Mouse (Mus musculus) MEL (cell line): ENCODE measurements around the gene Dazl. TPM values are rescaled to one million over a fixed set of nuclear protein-coding genes. Genes with fewer than 3 reads are reported as not detected.
A peak's percentile ranks its signal among the peaks of the same experiment; 100 is the strongest.

Source experiments
- DNase-seq: peaks from one replicate; pipeline ENCODE4 v3.0.0; 2011; ENCODE audit warnings: low read depth, low spot score
- H3K27ac ChIP-seq: 2 replicates; pipeline ENCODE4 v1.5.1; 2012; ENCODE audit warnings: low read depth, mild to moderate bottlenecking, control low read depth, low read length, moderate library complexity; ENCODE audit not compliant: control insufficient read depth
- H3K27me3 ChIP-seq, 2 experiments: fragments of 150-350 bp in 1 of 2; sonication (generic) in 1 of 2; 2 replicates each; pipeline ENCODE4 v1.6.1; 2012; ENCODE audit warnings: low read length in 2 of 2, mild to moderate bottlenecking in 2 of 2, improper control_type of control experiment in 1 of 2, moderate library complexity in 1 of 2; ENCODE audit not compliant: insufficient read depth in 2 of 2, control insufficient read depth in 1 of 2
- H3K36me3 ChIP-seq, 2 experiments: 2 replicates each; pipeline ENCODE4 v1.6.1; 2012 to 2014; ENCODE audit warnings: low read length in 2 of 2, improper control_type of control experiment in 1 of 2, inconsistent platforms in 1 of 2, mild to moderate bottlenecking in 1 of 2; ENCODE audit not compliant: insufficient read depth in 2 of 2, control insufficient read depth in 1 of 2
- H3K4me1 ChIP-seq, 2 experiments: fragments of 150-350 bp in 1 of 2; sonication (generic) in 1 of 2; 2 replicates each; pipeline ENCODE4 v1.6.1; 2012; ENCODE audit warnings: low read length in 2 of 2, improper control_type of control experiment in 1 of 2, mild to moderate bottlenecking in 1 of 2; ENCODE audit not compliant: insufficient read depth in 2 of 2, control insufficient read depth in 1 of 2
- H3K4me3 ChIP-seq, 2 experiments: fragments of 150-350 bp in 1 of 2; sonication (generic) in 1 of 2; 2 replicates each; pipeline ENCODE4 v1.5.1; 2012; ENCODE audit warnings: low read depth in 2 of 2, low read length in 2 of 2, mild to moderate bottlenecking in 2 of 2, moderate library complexity in 2 of 2, control low read depth in 1 of 2, improper control_type of control experiment in 1 of 2; ENCODE audit not compliant: control insufficient read depth in 1 of 2, insufficient read depth in 1 of 2
- H3K79me2 ChIP-seq: 2 replicates; pipeline ENCODE4 v1.6.1; 2012; ENCODE audit warnings: mild to moderate bottlenecking, low read length, moderate library complexity; ENCODE audit not compliant: control insufficient read depth, poor library complexity, insufficient read depth
- H3K9ac ChIP-seq: 2 replicates; pipeline ENCODE4 v1.6.1; 2012; ENCODE audit warnings: low read depth, mild to moderate bottlenecking, control low read depth, low read length, moderate library complexity; ENCODE audit not compliant: control insufficient read depth, poor library complexity, severe bottlenecking
- H3K9me3 ChIP-seq: fragments of 150-350 bp; sonication (generic); replicated peaks from 2 replicates; pipeline ENCODE4 v1.6.1; 2012; ENCODE audit warnings: mild to moderate bottlenecking, low read length, improper control_type of control experiment, moderate library complexity; ENCODE audit not compliant: insufficient read depth
- BHLHE40 ChIP-seq: IDR thresholded peaks from 2 replicates; pipeline ENCODE4 v1.6.1; 2012; ENCODE audit warnings: low read depth, mild to moderate bottlenecking, inconsistent platforms, low read length, improper control_type of control experiment, borderline replicate concordance
- CHD1 ChIP-seq: IDR thresholded peaks from 2 replicates; pipeline ENCODE4 v1.6.1; 2012; ENCODE audit warnings: low read depth, mild to moderate bottlenecking, inconsistent platforms, low read length, improper control_type of control experiment
- CHD2 ChIP-seq: IDR thresholded peaks from 2 replicates; pipeline ENCODE4 v1.6.1; 2011; ENCODE audit warnings: low read length, improper control_type of control experiment
- EP300 ChIP-seq, 2 experiments: IDR thresholded peaks; 2 replicates each; pipeline ENCODE4 v1.6.1; 2011; ENCODE audit warnings: improper control_type of control experiment in 2 of 2, low read length in 2 of 2, low read depth in 1 of 2, mild to moderate bottlenecking in 1 of 2
- ETS1 ChIP-seq: IDR thresholded peaks from 2 replicates; pipeline ENCODE4 v1.6.1; 2012; ENCODE audit warnings: low read depth, mild to moderate bottlenecking, inconsistent platforms, low read length, improper control_type of control experiment, moderate library complexity
- GATA1 ChIP-seq: IDR thresholded peaks from 2 replicates; pipeline ENCODE4 v1.6.1; 2011; ENCODE audit warnings: low read depth, low read length, improper control_type of control experiment
- MAFK ChIP-seq: IDR thresholded peaks from 2 replicates; pipeline ENCODE4 v1.6.1; 2011; ENCODE audit warnings: low read depth, mild to moderate bottlenecking, low read length, improper control_type of control experiment, borderline replicate concordance
- MAX ChIP-seq: IDR thresholded peaks from 2 replicates; pipeline ENCODE4 v1.6.1; 2011; ENCODE audit warnings: low read length, improper control_type of control experiment
- MAZ ChIP-seq: IDR thresholded peaks from 2 replicates; pipeline ENCODE4 v1.6.1; 2012; ENCODE audit warnings: low read depth, mild to moderate bottlenecking, inconsistent platforms, low read length, improper control_type of control experiment
- MEF2A ChIP-seq: IDR thresholded peaks from 2 replicates; pipeline ENCODE4 v1.6.1; 2014; ENCODE audit warnings: low read depth, mild to moderate bottlenecking, inconsistent platforms, low read length, improper control_type of control experiment; ENCODE audit not compliant: poor library complexity, insufficient replicate concordance, severe bottlenecking; ENCODE audit errors: extremely low read depth
- MXI1 ChIP-seq: IDR thresholded peaks from 2 replicates; pipeline ENCODE4 v1.6.1; 2011; ENCODE audit warnings: mild to moderate bottlenecking, low read depth, low read length, improper control_type of control experiment
- MYC ChIP-seq: IDR thresholded peaks from 2 replicates; pipeline ENCODE4 v1.6.1; 2011; ENCODE audit warnings: low read depth, mild to moderate bottlenecking, low read length, improper control_type of control experiment, moderate library complexity
- POLR2AphosphoS2 ChIP-seq: IDR thresholded peaks from 2 replicates; pipeline ENCODE4 v1.6.1; 2011; ENCODE audit warnings: low read length, improper control_type of control experiment
- POLR2AphosphoS5 ChIP-seq: IDR thresholded peaks from 2 replicates; pipeline ENCODE4 v1.6.1; 2012; ENCODE audit warnings: low read depth, borderline replicate concordance, mild to moderate bottlenecking, inconsistent platforms, low read length, moderate library complexity, mixed read lengths
- RCOR1 ChIP-seq: IDR thresholded peaks from 2 replicates; pipeline ENCODE4 v1.6.1; 2012; ENCODE audit warnings: low read depth, mild to moderate bottlenecking, inconsistent platforms, low read length, improper control_type of control experiment
- SIN3A ChIP-seq: IDR thresholded peaks from 2 replicates; pipeline ENCODE4 v1.6.1; 2012; ENCODE audit warnings: low read length, improper control_type of control experiment, inconsistent platforms
- TAL1 ChIP-seq: IDR thresholded peaks from 2 replicates; pipeline ENCODE4 v1.6.1; 2012; ENCODE audit warnings: mild to moderate bottlenecking, inconsistent platforms, low read length, moderate library complexity, mixed read lengths
- TCF12 ChIP-seq: IDR thresholded peaks from 2 replicates; pipeline ENCODE4 v1.6.1; 2014; ENCODE audit warnings: low read depth, mild to moderate bottlenecking, inconsistent platforms, low read length, improper control_type of control experiment, moderate library complexity
- USF1 ChIP-seq: IDR thresholded peaks from 2 replicates; pipeline ENCODE4 v1.6.1; 2014; ENCODE audit warnings: low read depth, mild to moderate bottlenecking, inconsistent platforms, low read length, improper control_type of control experiment, moderate library complexity
- USF2 ChIP-seq, 2 experiments: IDR thresholded peaks; 2 replicates each; pipeline ENCODE4 v1.6.1; 2011 to 2012; ENCODE audit warnings: improper control_type of control experiment in 2 of 2, low read length in 2 of 2, borderline replicate concordance in 1 of 2, inconsistent platforms in 1 of 2, low read depth in 1 of 2, mild to moderate bottlenecking in 1 of 2; ENCODE audit not compliant: insufficient read depth in 1 of 2
- ZC3H11A ChIP-seq: IDR thresholded peaks from 2 replicates; pipeline ENCODE4 v1.6.1; 2012; ENCODE audit warnings: low read depth, mild to moderate bottlenecking, inconsistent platforms, low read length, improper control_type of control experiment
- ZMIZ1 ChIP-seq: IDR thresholded peaks from 2 replicates; pipeline ENCODE4 v1.6.1; 2012; ENCODE audit warnings: low read depth, mild to moderate bottlenecking, inconsistent platforms, low read length, improper control_type of control experiment, moderate library complexity
- ZNF384 ChIP-seq: IDR thresholded peaks from 2 replicates; pipeline ENCODE4 v1.6.1; 2012; ENCODE audit warnings: low read depth, mild to moderate bottlenecking, inconsistent platforms, low read length, improper control_type of control experiment
- polyA plus RNA-seq, 2 experiments: library from polyadenylated mRNA; stranded (reverse) in 1 of 2; unstranded in 1 of 2; fragments of >175 nt in 1 of 2; fragments of >200 nt in 1 of 2; gene quantifications; 2 replicates each; pipeline versions ENCODE4 v1.2.1 to v1.2.4; 2012; ENCODE audit warnings: low replicate concordance in 2 of 2, low read depth in 1 of 2; ENCODE audit not compliant: insufficient read length in 2 of 2, insufficient read depth in 1 of 2, missing spikeins in 1 of 2
- total RNA-seq: library from RNA; depleted of rRNA; stranded (reverse); fragments of 300-350 nt; gene quantifications from 2 replicates; pipeline ENCODE4 v1.2.3, GENCODE M21; 2012

The Dazl gene
- total and polyA plus RNA-seq, 3 experiments: 0.10 to 1.4 TPM; not detected in 1

GRCm38 (mm10) chr17:50316216-50317150 lies 23.0 kb upstream of the Dazl start:
- no peaks in the 10 kb centered on the region for H3K9me3 ChIP-seq
- H3K27me3 ChIP-seq: no peaks in the 10 kb centered on the region
- H3K36me3 ChIP-seq: peaks cover 0 to 37% of the 10 kb centered on the region in 2 experiments; a peak in 2 of 4 replicates
- no peaks in the 10 kb centered on the region for H3K79me2 ChIP-seq
- H3K27ac ChIP-seq: peak overlapping the region; percentile 66
- DNase-seq: peak; percentile 64
- H3K9ac ChIP-seq: peak overlapping the region; percentile 51
- TF ChIP-seq ZC3H11A: no peak
- peak; percentile 39; the same call in 1 of the 2 replicates for TF ChIP-seq MYC
- TF ChIP-seq MAZ: peak; percentile 23; the same call in 1 of the 2 replicates
- peak; percentile 15; the same call in 1 of the 2 replicates for TF ChIP-seq ZMIZ1
- peak; percentile 32; the same call in 1 of the 2 replicates for TF ChIP-seq CHD2
- peak; percentile 98 for TF ChIP-seq BHLHE40
- no peak for TF ChIP-seq POLR2AphosphoS5
- peak; percentile 57; the same call in 1 of the 2 replicates for TF ChIP-seq RCOR1
- no peak for TF ChIP-seq POLR2AphosphoS2
- TF ChIP-seq TAL1: no peak
- TF ChIP-seq EP300 (IDR thresholded peaks at IDR 0.05; ENCODE audit: low read depth in 1 of 2, low read length in 2 of 2): peak; percentile 73 to 85
- TF ChIP-seq MAX: peak; percentile 86
- TF ChIP-seq MAFK: no peak
- 0 out of 2 replicates have a peak, but pooled peaks have one; percentile 41 for TF ChIP-seq CHD1
- peak; percentile 53 for TF ChIP-seq ZNF384
- TF ChIP-seq USF1: peak; percentile 97
- peak; percentile 94 for TF ChIP-seq GATA1
- no peak for TF ChIP-seq MEF2A
- TF ChIP-seq MXI1: 0 out of 2 replicates have a peak, but pooled peaks have one; percentile 22
- TF ChIP-seq ETS1: peak; percentile 89
- peak; percentile 51; the same call in 1 of the 2 replicates for TF ChIP-seq SIN3A
- TF ChIP-seq USF2 (IDR thresholded peaks at IDR 0.05; ENCODE audit: borderline replicate concordance in 1 of 2, insufficient read depth in 1 of 2, low read depth in 1 of 2, low read length in 2 of 2): peak in 1 of 2 experiments; percentile 78; a peak in 2 of 4 replicates
- TF ChIP-seq TCF12: peak; percentile 79
- peaks cover 32 to 33% of the 10 kb centered on the region in 2 experiments for H3K4me1 ChIP-seq
- peak overlapping the region; percentile 10 to 56 for H3K4me3 ChIP-seq
